Mouse (Mus musculus) midbrain, postnatal 0 days (tissue): ENCODE data around the gene Raver2. TPM values are rescaled to one million over a fixed set of nuclear protein-coding genes. Genes with fewer than 3 reads are reported as not detected.

Source experiments
- ATAC-seq: fragments of 200-750 bp; cut with Nextera tagmentation; 2 replicates; pipeline ENCODE4 v1.8.0; 2017; ENCODE audit warnings: moderate number of reproducible peaks, mild to moderate bottlenecking, moderate TSS enrichment, moderate library complexity; ENCODE audit not compliant: low FRiP score
- DNase-seq: peaks from one replicate; pipeline ENCODE4 v3.0.0-alpha.2; 2015; ENCODE audit warnings: low spot score
- H3K27ac ChIP-seq: fragments of 300-500 bp; sonication (generic); 2 replicates; pipeline ENCODE4 v1.5.1; 2014; ENCODE audit warnings: low read depth, mild to moderate bottlenecking, low read length, mixed read lengths
- H3K27me3 ChIP-seq: fragments of 300-500 bp; sonication (generic); 2 replicates; pipeline ENCODE4 v1.6.1; 2014; ENCODE audit warnings: low read length, control low read depth, mixed read lengths; ENCODE audit not compliant: insufficient read depth
- H3K36me3 ChIP-seq: fragments of 300-500 bp; sonication (generic); 2 replicates; pipeline ENCODE4 v1.6.1; 2014; ENCODE audit warnings: low read length, control low read depth, mixed read lengths; ENCODE audit not compliant: insufficient read depth
- H3K4me1 ChIP-seq: fragments of 300-500 bp; sonication (generic); 2 replicates; pipeline ENCODE4 v1.6.1; 2014; ENCODE audit warnings: mild to moderate bottlenecking, control low read depth, antibody characterized with exemption, low read length, mixed read lengths; ENCODE audit not compliant: insufficient read depth
- H3K4me2 ChIP-seq: fragments of 300-500 bp; sonication (generic); 2 replicates; pipeline ENCODE4 v1.6.1; 2014; ENCODE audit warnings: low read depth, mild to moderate bottlenecking, low read length, mixed read lengths; ENCODE audit not compliant: poor library complexity, severe bottlenecking
- H3K4me3 ChIP-seq: fragments of 300-500 bp; sonication (generic); 2 replicates; pipeline ENCODE4 v1.5.1; 2014; ENCODE audit warnings: low read depth, mild to moderate bottlenecking, low read length, moderate library complexity
- H3K9ac ChIP-seq: fragments of 300-500 bp; sonication (generic); replicated peaks from 2 replicates; pipeline ENCODE4 v1.6.1; 2014; ENCODE audit warnings: mild to moderate bottlenecking, low read length, moderate library complexity, mixed read lengths; ENCODE audit not compliant: poor library complexity, severe bottlenecking
- H3K9me3 ChIP-seq: fragments of 300-500 bp; sonication (generic); 2 replicates; pipeline ENCODE4 v1.6.1; 2016; ENCODE audit warnings: low read length, control low read depth
- CTCF ChIP-seq: IDR thresholded peaks from 2 replicates; pipeline ENCODE4 v1.5.1; 2016; ENCODE audit warnings: antibody characterized with exemption, mild to moderate bottlenecking
- WGBS: fragments of 180-500 bp; shearing (Covaris S2); extraction: QIAGEN DNeasy Blood & Tissue Kit; methylation state at CpG from one replicate; pipeline ENCODE4 v1.1.7; 2014; 5-methylcytosine and 5-hydroxymethylcytosine counted together
- polyA plus RNA-seq: library from polyadenylated mRNA; unstranded; fragments of >200 nt; fragmentation: Nextera tagmentation; extraction: Ambion mirVana; gene quantifications from 2 replicates; pipeline ENCODE4 v1.2.1, GENCODE M21; 2015
- total RNA-seq: library from RNA; depleted of rRNA; stranded (reverse); fragments of >200 nt; gene quantifications from 2 replicates; pipeline ENCODE4 v1.2.3, GENCODE M21; 2014

Gene Raver2
- total and polyA plus RNA-seq, 2 experiments from 2014 or later, result 4.8 to 19.7 TPM

GRCm38 (mm10) chr4:101159191-101159764 lies 90.5 kb downstream of the Raver2 start:
- H3K4me3 ChIP-seq, result no peak overlapping the region
- ATAC-seq (no peak), DNase-seq (no peak)
- 75% methylated on average over 12 of the region's 12 CpGs for WGBS
- H3K9ac ChIP-seq, result no peak overlapping the region
- no peak overlapping the region for H3K27ac ChIP-seq
- TF ChIP-seq CTCF, result no peak
- no peak overlapping the region for H3K4me2 ChIP-seq
- H3K4me1 ChIP-seq, result no peaks in the 10 kb centered on the region
- no peaks in the 10 kb centered on the region for H3K27me3 ChIP-seq
- H3K9me3 ChIP-seq, result no peaks in the 10 kb centered on the region
- H3K36me3 ChIP-seq, result peaks cover 68% of the 10 kb centered on the region

DNA sequence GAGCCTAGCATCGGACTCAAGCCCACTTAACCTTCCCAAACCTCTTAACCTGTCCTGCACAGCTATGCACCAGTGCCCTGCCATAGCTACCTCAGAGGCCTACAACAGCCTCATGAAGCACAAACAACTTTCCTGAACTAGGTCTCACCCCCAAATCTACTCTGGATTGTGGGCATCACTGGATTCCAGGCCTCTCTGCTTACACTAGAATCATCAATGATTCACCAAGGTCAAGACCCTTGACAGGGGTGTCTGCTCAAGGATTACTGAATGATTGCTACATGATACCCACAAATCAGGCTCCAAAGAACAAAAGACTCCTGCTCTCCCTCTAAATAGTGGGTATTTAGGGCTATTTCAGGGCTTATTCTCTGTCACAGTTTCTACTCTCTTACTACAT lies 92.0 kb downstream of the Raver2 start:
- Histone ChIP-seq H3K4me3 (no peak overlapping the region), H3K4me2 (no peak overlapping the region), H3K9me3 (no peaks in the 10 kb centered on the region), H3K9ac (no peak overlapping the region), H3K27me3 (no peaks in the 10 kb centered on the region), H3K27ac (no peak overlapping the region), H3K36me3 (peaks cover 68% of the 10 kb centered on the region), H3K4me1 (no peaks in the 10 kb centered on the region)
- ATAC-seq, result no peak
- TF ChIP-seq CTCF, result no peak
- DNase-seq, result no peak
- 96% methylated on average over 1 of the region's 1 CpGs for WGBS

DNA sequence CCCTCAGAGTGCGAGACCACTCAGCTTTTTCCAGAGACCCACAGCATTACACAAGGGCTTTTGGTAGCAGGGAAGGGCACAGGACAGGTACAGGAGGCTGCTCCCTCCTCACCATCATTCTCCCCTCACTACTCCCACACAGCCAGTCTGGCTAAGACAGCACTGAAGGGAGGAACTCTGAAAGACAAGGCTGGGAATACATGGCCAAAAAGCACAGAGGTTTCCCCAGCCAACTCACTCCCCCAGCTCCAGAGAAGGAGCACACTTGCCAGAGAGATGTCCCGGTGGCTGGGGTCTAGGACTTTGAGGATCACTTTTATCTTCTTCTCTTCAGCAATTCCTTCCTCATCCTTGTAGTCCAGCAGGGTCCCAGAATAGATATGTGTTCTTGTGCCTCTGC lies 95.4 kb downstream of the Raver2 start:
- no peak for ATAC-seq
- H3K9ac ChIP-seq, result no peak overlapping the region
- WGBS, result 100% methylated on average over 2 of the region's 2 CpGs

GRCm38 (mm10) chr4:101164673-101165072 lies 95.9 kb downstream of the Raver2 start:
- Histone ChIP-seq H3K4me1 (0 out of 2 replicates have a peak, but pooled peaks cover 3% of the 10 kb centered on the region), H3K4me3 (no peak overlapping the region), H3K9me3 (no peaks in the 10 kb centered on the region), H3K9ac (no peak overlapping the region), H3K36me3 (peaks cover 40% of the 10 kb centered on the region), H3K4me2 (no peak overlapping the region), H3K27ac (no peak overlapping the region), H3K27me3 (no peaks in the 10 kb centered on the region)
- 90% methylated on average over 2 of the region's 2 CpGs for WGBS
- no peak for ATAC-seq
- DNase-seq, result no peak
- TF ChIP-seq CTCF, result no peak

More for the DNA sequence above, 95.4 kb downstream of the Raver2 start:
- Histone ChIP-seq H3K4me2 (no peak overlapping the region), H3K36me3 (peaks cover 41% of the 10 kb centered on the region), H3K27me3 (no peaks in the 10 kb centered on the region), H3K4me3 (no peak overlapping the region), H3K27ac (no peak overlapping the region), H3K4me1 (0 out of 2 replicates have a peak, but pooled peaks cover 3% of the 10 kb centered on the region), H3K9me3 (no peaks in the 10 kb centered on the region)
- no peak for DNase-seq
- TF ChIP-seq CTCF, result no peak

DNA sequence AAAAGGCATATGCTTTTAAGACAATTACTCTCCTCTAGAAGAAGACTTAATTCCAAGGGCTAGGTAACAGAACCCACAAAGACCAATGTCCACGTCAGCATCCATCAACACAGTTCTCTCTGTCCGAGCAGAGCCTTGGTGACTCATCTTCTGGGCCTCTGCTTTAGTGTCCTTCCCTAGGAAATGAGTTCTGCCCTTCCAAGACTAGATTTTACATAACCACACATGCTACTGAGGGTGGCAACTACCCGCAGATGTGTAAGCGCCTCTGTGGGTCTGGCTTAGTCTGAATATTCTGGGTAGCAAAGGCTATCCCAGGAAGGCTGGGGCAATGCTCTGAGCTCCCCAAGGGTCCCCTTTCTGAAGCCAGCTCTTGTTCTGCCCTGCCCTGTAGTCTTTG lies 97.0 kb downstream of the Raver2 start:
- no peak for DNase-seq
- Histone ChIP-seq H3K4me2 (no peak overlapping the region), H3K36me3 (peaks cover 43% of the 10 kb centered on the region), H3K9me3 (no peaks in the 10 kb centered on the region), H3K27me3 (no peaks in the 10 kb centered on the region), H3K27ac (no peak overlapping the region), H3K4me3 (no peak overlapping the region), H3K9ac (no peak overlapping the region), H3K4me1 (0 out of 2 replicates have a peak, but pooled peaks cover 3% of the 10 kb centered on the region)
- no peak for ATAC-seq
- no peak for TF ChIP-seq CTCF
- WGBS, result 95% methylated on average over 4 of the region's 4 CpGs

GRCm38 (mm10) chr4:101167777-101168176 lies 99.0 kb downstream of the Raver2 start:
- no peak overlapping the region for H3K27ac ChIP-seq
- no peak overlapping the region for H3K4me2 ChIP-seq
- no peaks in the 10 kb centered on the region for H3K9me3 ChIP-seq
- ATAC-seq, result no peak
- no peak overlapping the region for H3K9ac ChIP-seq
- H3K36me3 ChIP-seq, result peaks cover 40% of the 10 kb centered on the region
- 69% methylated on average over 1 of the region's 1 CpGs for WGBS
- no peak for TF ChIP-seq CTCF
- H3K4me3 ChIP-seq, result no peak overlapping the region
- DNase-seq, result no peak
- no peaks in the 10 kb centered on the region for H3K27me3 ChIP-seq
- H3K4me1 ChIP-seq, result 0 out of 2 replicates have a peak, but pooled peaks cover 3% of the 10 kb centered on the region
